Mouse (Mus musculus) forebrain, embryonic 16.5 days (tissue): ENCODE data around the gene Rcan1. TPM values are rescaled to one million over a fixed set of nuclear protein-coding genes. Genes with fewer than 3 reads are reported as not detected.
"Not testable (repeated sequence)": the region's sequence is repeated elsewhere in the genome, so short reads cannot be mapped to it uniquely, and the experiment has no call there.

Source experiments
- ATAC-seq: fragments of 200-750 bp; cut with Nextera tagmentation; 2 replicates; pipeline ENCODE4 v1.8.0; 2017; ENCODE audit warnings: mild to moderate bottlenecking, moderate library complexity
- H3K27ac ChIP-seq: fragments of 300-500 bp; sonication (generic); 2 replicates; pipeline ENCODE4 v1.5.1; 2014; ENCODE audit warnings: low read length, control low read depth
- H3K27me3 ChIP-seq: fragments of 300-500 bp; sonication (generic); replicated peaks from 2 replicates; pipeline ENCODE4 v1.6.1; 2014; ENCODE audit warnings: low read length; ENCODE audit not compliant: control insufficient read depth, insufficient read depth
- H3K36me3 ChIP-seq: fragments of 300-500 bp; sonication (generic); 2 replicates; pipeline ENCODE4 v1.6.1; 2014; ENCODE audit not compliant: control insufficient read depth, insufficient read depth
- H3K4me1 ChIP-seq: fragments of 300-500 bp; sonication (generic); replicated peaks from 2 replicates; pipeline ENCODE4 v1.6.1; 2014; ENCODE audit warnings: low read length; ENCODE audit not compliant: control insufficient read depth, insufficient read depth
- H3K4me2 ChIP-seq: fragments of 300-500 bp; sonication (generic); 2 replicates; pipeline ENCODE4 v1.6.1; 2014; ENCODE audit warnings: mild to moderate bottlenecking, low read length, control low read depth
- H3K4me3 ChIP-seq: fragments of 300-500 bp; sonication (generic); replicated peaks from 2 replicates; pipeline ENCODE4 v1.5.1; 2014; ENCODE audit warnings: mild to moderate bottlenecking, low read length, control low read depth
- H3K9ac ChIP-seq: fragments of 300-500 bp; sonication (generic); replicated peaks from 2 replicates; pipeline ENCODE4 v1.6.1; 2014; ENCODE audit warnings: low read depth, low read length, control low read depth
- H3K9me3 ChIP-seq: fragments of 300-500 bp; sonication (generic); 2 replicates; pipeline ENCODE4 v1.6.1; 2016; ENCODE audit warnings: low read length; ENCODE audit not compliant: control insufficient read depth
- WGBS: fragments of 180-500 bp; shearing (Covaris S2); extraction: QIAGEN DNeasy Blood & Tissue Kit; methylation state at CpG from one replicate; pipeline ENCODE4 v1.1.7; 2014; 5-methylcytosine and 5-hydroxymethylcytosine counted together
- polyA plus RNA-seq: library from polyadenylated mRNA; unstranded; fragments of >200 nt; fragmentation: Nextera tagmentation; extraction: Ambion mirVana; gene quantifications from 2 replicates; pipeline ENCODE4 v1.2.1, GENCODE M21; 2015

Gene Rcan1
- 48.1 and 50.7 TPM in 2 replicates for polyA plus RNA-seq

- H3K4me1 ChIP-seq: no peaks in the 10 kb centered on the region
- H3K9me3 ChIP-seq: no peaks in the 10 kb centered on the region
- WGBS: 65% methylated on average over 6 of the region's 6 CpGs
- no peaks in the 10 kb centered on the region for H3K27me3 ChIP-seq
- no peak within 1 kb of the TSS for H3K27ac ChIP-seq
- H3K4me2 ChIP-seq: no peak within 1 kb of the TSS
- H3K36me3 ChIP-seq: no peaks in the 10 kb centered on the region
- H3K4me3 ChIP-seq: no peak within 1 kb of the TSS
- ATAC-seq: no peak
- H3K9ac ChIP-seq: no peak within 1 kb of the TSS
Observed at GRCm38 (mm10) chr16:92470706-92471105, at the start of gene Rcan1. TSS of gene Rcan1 (minus strand) at chr16:92470867.

- Histone ChIP-seq H3K9me3 (no peaks in the 10 kb centered on the region), H3K27me3 (no peaks in the 10 kb centered on the region), H3K4me2 (no peak overlapping the region), H3K4me1 (no peaks in the 10 kb centered on the region; the same call in 1 of the 2 replicates), H3K27ac (no peak overlapping the region), H3K4me3 (no peak overlapping the region), H3K9ac (no peak overlapping the region), H3K36me3 (no peaks in the 10 kb centered on the region)
- ATAC-seq: no peak
- 56% methylated on average over 13 of the region's 13 CpGs for WGBS
Observed at GRCm38 (mm10) chr16:92519820-92520492, 49.3 kb upstream of the Rcan1 start.

GRCm38 (mm10) chr16:92518718-92519117 is 48.1 kb upstream of the Rcan1 start:
- Histone ChIP-seq H3K4me3 (no peak overlapping the region), H3K27me3 (no peaks in the 10 kb centered on the region), H3K9ac (no peak overlapping the region), H3K27ac (no peak overlapping the region), H3K9me3 (no peaks in the 10 kb centered on the region), H3K4me2 (no peak overlapping the region), H3K4me1 (no peaks in the 10 kb centered on the region; the same call in 1 of the 2 replicates), H3K36me3 (no peaks in the 10 kb centered on the region)
- no peak for ATAC-seq
- WGBS: 54% methylated on average over 4 of the region's 4 CpGs

GRCm38 (mm10) chr16:92516139-92516538 is 45.5 kb upstream of the Rcan1 start:
- peak; percentile 38 for ATAC-seq
- H3K4me1 ChIP-seq: peaks cover 10% of the 10 kb centered on the region
- no peak overlapping the region for H3K4me2 ChIP-seq
- H3K27me3 ChIP-seq: no peaks in the 10 kb centered on the region
- no peak overlapping the region for H3K9ac ChIP-seq
- no peak overlapping the region for H3K27ac ChIP-seq
- no peak overlapping the region for H3K4me3 ChIP-seq
- H3K9me3 ChIP-seq: no peaks in the 10 kb centered on the region
- 66% methylated on average over 9 of the region's 9 CpGs for WGBS
- no peaks in the 10 kb centered on the region for H3K36me3 ChIP-seq

- H3K4me2 ChIP-seq, H3K9ac ChIP-seq, H3K27me3 ChIP-seq, ATAC-seq, H3K27ac ChIP-seq, H3K36me3 ChIP-seq, H3K9me3 ChIP-seq, H3K4me3 ChIP-seq: not testable (repeated sequence)
- peaks cover 16% of the 10 kb centered on the region for H3K4me1 ChIP-seq
- 77% methylated on average over 9 of the region's 9 CpGs for WGBS
Observed at GRCm38 (mm10) chr16:92514896-92515295, 44.2 kb upstream of the Rcan1 start.

GRCm38 (mm10) chr16:92511773-92512391 is 41.2 kb upstream of the Rcan1 start:
- WGBS: 37% methylated on average over 5 of the region's 5 CpGs
- Histone ChIP-seq H3K27me3 (no peaks in the 10 kb centered on the region), H3K4me3 (no peak overlapping the region), H3K4me2 (peak overlapping the region; percentile 11; the same call in 1 of the 2 replicates), H3K27ac (peak overlapping the region; percentile 31), H3K4me1 (peaks cover 16% of the 10 kb centered on the region), H3K9ac (no peak overlapping the region), H3K9me3 (no peaks in the 10 kb centered on the region), H3K36me3 (no peaks in the 10 kb centered on the region)
- peak; percentile 55 for ATAC-seq

GRCm38 (mm10) chr16:92510835-92511772 is 40.4 kb upstream of the Rcan1 start:
- H3K9ac ChIP-seq: 0 out of 2 replicates have a peak overlapping the region, but pooled peaks have one; percentile 8
- H3K4me1 ChIP-seq: peaks cover 16% of the 10 kb centered on the region
- no peaks in the 10 kb centered on the region for H3K36me3 ChIP-seq
- H3K27me3 ChIP-seq: no peaks in the 10 kb centered on the region
- peak overlapping the region; percentile 31 for H3K27ac ChIP-seq
- H3K4me2 ChIP-seq: peak overlapping the region; percentile 11; the same call in 1 of the 2 replicates
- H3K4me3 ChIP-seq: no peak overlapping the region
- no peaks in the 10 kb centered on the region for H3K9me3 ChIP-seq
- WGBS: 17% methylated on average over 13 of the region's 13 CpGs
- peak; percentile 80 for ATAC-seq

GRCm38 (mm10) chr16:92507573-92507972 is 36.9 kb upstream of the Rcan1 start:
- H3K9ac ChIP-seq: no peak overlapping the region
- no peaks in the 10 kb centered on the region for H3K27me3 ChIP-seq
- no peak overlapping the region for H3K4me3 ChIP-seq
- WGBS: 89% methylated on average over 4 of the region's 4 CpGs
- H3K27ac ChIP-seq: no peak overlapping the region
- peaks cover 16% of the 10 kb centered on the region for H3K4me1 ChIP-seq
- ATAC-seq: no peak
- no peak overlapping the region for H3K4me2 ChIP-seq
- no peaks in the 10 kb centered on the region for H3K9me3 ChIP-seq
- H3K36me3 ChIP-seq: no peaks in the 10 kb centered on the region

GRCm38 (mm10) chr16:92503105-92503504 is 32.4 kb upstream of the Rcan1 start:
- no peak overlapping the region for H3K4me2 ChIP-seq
- ATAC-seq: no peak
- no peak overlapping the region for H3K27ac ChIP-seq
- 82% methylated on average over 5 of the region's 5 CpGs for whole genome bisulfite sequencing
- no peak overlapping the region for H3K4me3 ChIP-seq
- H3K36me3 ChIP-seq: no peaks in the 10 kb centered on the region
- peaks cover 30% of the 10 kb centered on the region for H3K27me3 ChIP-seq
- H3K9me3 ChIP-seq: no peaks in the 10 kb centered on the region
- H3K9ac ChIP-seq: no peak overlapping the region
- H3K4me1 ChIP-seq: peaks cover 10% of the 10 kb centered on the region
